Mouse (Mus musculus): ENCODE results near the gene Cd55b. TPM values are rescaled to one million over a fixed set of nuclear protein-coding genes. Genes with fewer than 3 reads are reported as not detected.
A peak's percentile ranks its signal among the peaks of the same experiment; 100 is the strongest.

The Cd55b gene
- polyA plus RNA-seq, 1 experiment = not detected

DNA sequence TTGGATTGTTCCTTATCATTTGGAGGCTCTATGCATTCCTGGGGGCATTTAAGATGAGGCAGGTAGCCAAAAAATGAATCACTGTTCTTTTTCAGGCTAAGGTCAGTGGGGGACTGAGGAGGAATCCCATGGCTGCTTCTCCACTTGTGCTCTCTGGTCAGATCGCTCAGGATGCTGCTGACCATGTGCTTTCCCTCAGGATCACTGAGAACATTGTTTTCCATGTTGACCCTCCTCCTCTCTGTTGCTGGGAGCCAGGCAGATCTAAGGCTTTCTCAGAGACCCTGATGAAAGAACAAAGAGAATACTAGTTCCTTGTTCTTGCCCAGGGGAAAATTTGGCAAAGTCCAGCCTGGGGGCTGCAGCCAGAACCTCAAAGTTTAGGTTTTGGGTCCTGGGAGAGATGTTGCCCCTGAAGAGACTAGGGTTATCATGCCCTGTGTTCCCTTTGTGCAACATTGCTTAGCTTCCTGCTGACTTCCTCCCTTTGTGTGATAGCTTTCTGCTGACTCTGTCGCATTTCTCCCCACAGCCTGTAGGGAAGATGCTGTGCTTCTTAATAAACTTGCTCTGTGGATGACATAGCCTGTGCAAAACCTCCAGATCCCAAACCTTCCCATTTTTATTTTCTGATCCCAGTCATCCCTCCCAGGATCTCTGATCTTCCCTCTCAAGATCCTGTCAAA, 49.3 kb downstream of the Cd55b start:
- no peak for TF ChIP-seq POLR2A (IDR thresholded peaks at IDR 0.05; ENCODE audit: borderline replicate concordance, insufficient read depth, low read length)
- no peak for TF ChIP-seq CTCF (IDR thresholded peaks at IDR 0.05; ENCODE audit: borderline replicate concordance, insufficient read depth, low read depth, low read length)
- 16% methylated on average over 2 of the region's 2 CpGs for WGBS
- Histone ChIP-seq H3K27ac (ENCODE audit: insufficient read depth, low read length) (no peak overlapping the region), H3K4me1 (ENCODE audit: control insufficient read depth, insufficient read depth, low read length) (no peaks in the 10 kb centered on the region), H3K4me3 (replicated peaks; ENCODE audit: insufficient read depth, low read depth, low read length) (no peak overlapping the region), H3K27me3 (ENCODE audit: control insufficient read depth, insufficient read depth, low read length) (no peaks in the 10 kb centered on the region)
- no peak for DNase-seq

DNA sequence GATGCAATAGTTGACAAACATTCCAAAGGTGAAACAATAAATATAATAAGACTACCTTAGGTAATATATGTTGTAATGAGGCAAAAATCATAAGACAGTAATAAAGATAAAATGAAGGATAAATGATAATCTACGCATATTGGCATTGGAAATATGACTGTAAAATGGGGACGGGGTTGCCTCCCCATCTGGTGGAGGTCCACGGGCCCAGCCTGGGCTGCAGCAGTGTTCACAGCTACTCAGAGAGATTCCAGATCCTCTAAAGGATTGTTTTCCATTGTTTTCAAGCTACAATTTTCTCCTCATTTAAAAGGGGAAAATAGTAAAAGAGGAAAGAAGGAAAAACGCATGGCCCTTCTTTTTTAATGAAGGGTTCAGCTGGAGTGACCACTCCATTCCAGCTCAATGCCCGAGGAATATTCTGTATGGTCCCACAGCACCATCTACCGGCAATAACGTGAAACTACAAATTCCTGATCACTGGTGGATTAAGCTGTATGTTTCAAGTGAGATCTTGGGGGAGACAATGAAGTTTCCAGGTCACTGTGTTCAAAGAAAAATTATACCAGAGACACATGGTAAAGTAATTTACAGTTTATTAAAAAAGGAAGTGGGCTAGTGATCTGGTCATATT, 50.8 kb downstream of the Cd55b start:
- peak; percentile 15 to 25 for DNase-seq
- Histone ChIP-seq H3K4me1 (ENCODE audit: control insufficient read depth, insufficient read depth, low read length) (no peaks in the 10 kb centered on the region), H3K27ac (ENCODE audit: insufficient read depth, low read length) (no peak overlapping the region), H3K4me3 (replicated peaks; ENCODE audit: insufficient read depth, low read depth, low read length) (no peak overlapping the region), H3K27me3 (ENCODE audit: control insufficient read depth, insufficient read depth, low read length) (no peaks in the 10 kb centered on the region)
- 38% methylated on average over 7 of the region's 7 CpGs for WGBS
- no peak for TF ChIP-seq POLR2A (IDR thresholded peaks at IDR 0.05; ENCODE audit: borderline replicate concordance, insufficient read depth, low read length)
- TF ChIP-seq CTCF (IDR thresholded peaks at IDR 0.05; ENCODE audit: borderline replicate concordance, insufficient read depth, low read depth, low read length) = peak; percentile 65; the same call in 1 of the 2 replicates

DNA sequence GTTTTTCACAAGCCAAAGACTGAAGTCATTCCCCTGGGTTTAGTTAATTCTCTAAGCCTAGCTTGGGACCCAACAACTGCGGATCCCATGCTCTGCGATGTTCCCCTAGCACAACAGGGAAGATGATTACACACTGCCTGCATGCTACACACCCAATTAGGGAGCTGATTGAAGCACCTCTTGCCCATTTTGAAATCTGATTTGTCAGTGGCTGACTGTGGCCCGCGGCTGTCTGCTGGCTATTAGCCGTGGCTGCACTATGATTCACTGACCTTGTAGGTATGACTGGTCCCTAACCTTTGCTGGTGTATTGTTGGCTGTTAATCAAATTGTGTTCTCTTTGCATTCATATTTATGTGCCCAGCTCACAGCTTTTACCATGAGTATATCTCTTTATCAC, 51.5 kb downstream of the Cd55b start:
- no peak overlapping the region for H3K4me3 ChIP-seq (replicated peaks; ENCODE audit: insufficient read depth, low read depth, low read length)
- H3K27ac ChIP-seq (ENCODE audit: insufficient read depth, low read length) = no peak overlapping the region
- no peak for TF ChIP-seq CTCF (IDR thresholded peaks at IDR 0.05; ENCODE audit: borderline replicate concordance, insufficient read depth, low read depth, low read length)
- TF ChIP-seq POLR2A (IDR thresholded peaks at IDR 0.05; ENCODE audit: borderline replicate concordance, insufficient read depth, low read length) = no peak
- 91% methylated on average over 5 of the region's 5 CpGs for WGBS
- no peaks in the 10 kb centered on the region for H3K4me1 ChIP-seq (ENCODE audit: control insufficient read depth, insufficient read depth, low read length)
- no peak for DNase-seq
- no peaks in the 10 kb centered on the region for H3K27me3 ChIP-seq (ENCODE audit: control insufficient read depth, insufficient read depth, low read length)

DNA sequence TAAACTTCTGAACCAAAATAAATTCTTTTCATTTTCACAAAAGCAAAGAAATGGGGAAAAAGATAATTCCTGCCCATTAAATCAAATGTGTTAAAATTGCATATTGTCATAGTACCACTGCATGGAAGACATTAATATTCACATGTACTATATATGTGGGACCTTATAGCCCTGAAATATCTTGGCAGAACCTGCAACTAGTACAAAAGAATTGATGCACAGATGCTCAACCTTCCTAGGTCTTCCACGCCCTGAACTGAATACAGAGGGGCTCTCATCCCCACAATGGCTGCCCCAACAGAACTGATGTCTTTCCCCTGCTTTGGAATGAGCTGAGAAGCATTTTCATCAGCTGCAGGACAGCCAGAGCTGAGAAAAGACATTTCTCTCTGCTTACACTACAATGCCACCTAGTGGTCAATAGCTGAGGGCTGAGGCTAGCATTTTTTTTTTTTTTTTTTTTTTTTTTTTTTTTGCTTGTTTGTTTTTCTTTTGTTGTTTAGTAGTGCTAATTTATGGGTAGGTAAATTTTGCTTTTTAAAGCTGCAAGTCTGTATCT, 72.7 kb downstream of the Cd55b start:
- H3K27me3 ChIP-seq (ENCODE audit: control insufficient read depth, insufficient read depth, low read length) = no peaks in the 10 kb centered on the region
- no peak overlapping the region for H3K27ac ChIP-seq (ENCODE audit: insufficient read depth, low read length)
- no peak overlapping the region for H3K4me3 ChIP-seq (replicated peaks; ENCODE audit: insufficient read depth, low read depth, low read length)
- TF ChIP-seq CTCF (IDR thresholded peaks at IDR 0.05; ENCODE audit: borderline replicate concordance, insufficient read depth, low read depth, low read length) (peak; percentile 52; the same call in 1 of the 2 replicates), POLR2A (IDR thresholded peaks at IDR 0.05; ENCODE audit: borderline replicate concordance, insufficient read depth, low read length) (no peak)
- peak; percentile 10 for DNase-seq
- 0% methylated on average over 1 of the region's 1 CpGs for WGBS
- H3K4me1 ChIP-seq (ENCODE audit: control insufficient read depth, insufficient read depth, low read length) = no peaks in the 10 kb centered on the region

- 91% methylated on average over 9 of the region's 9 CpGs for WGBS
- H3K4me1 ChIP-seq (ENCODE audit: control insufficient read depth, insufficient read depth, low read length) = no peaks in the 10 kb centered on the region
- TF ChIP-seq POLR2A (IDR thresholded peaks at IDR 0.05; ENCODE audit: borderline replicate concordance, insufficient read depth, low read length) (no peak), CTCF (IDR thresholded peaks at IDR 0.05; ENCODE audit: borderline replicate concordance, insufficient read depth, low read depth, low read length) (no peak)
- no peak for DNase-seq
- H3K27ac ChIP-seq (ENCODE audit: insufficient read depth, low read length) = no peak overlapping the region
- no peak overlapping the region for H3K4me3 ChIP-seq (replicated peaks; ENCODE audit: insufficient read depth, low read depth, low read length)
- no peaks in the 10 kb centered on the region for H3K27me3 ChIP-seq (ENCODE audit: control insufficient read depth, insufficient read depth, low read length)
Observed at GRCm38 (mm10) chr1:130342429-130342828, 80.4 kb downstream of the Cd55b start.

Other genes starting within 250 kb of the Cd55b start
- gene Cd55, start 39.7 kb upstream of the Cd55b start, polyA plus RNA-seq (2012; rRNA removed) = 4.1 and 4.8 TPM in 2 replicates
- gene Zp3r, start 206.6 kb upstream of the Cd55b start, polyA plus RNA-seq (2012; rRNA removed) = not detected in 2 replicates
- not detected in 2 replicates for gene C4bp, start 238.6 kb upstream of the Cd55b start, polyA plus RNA-seq (2012; rRNA removed)